Mouse (Mus musculus) forebrain, embryonic 16.5 days (tissue): ENCODE data around the gene Dus3l. TPM values are rescaled to one million over a fixed set of nuclear protein-coding genes. Genes with fewer than 3 reads are reported as not detected.

Experiments
- ATAC-seq: fragments of 200-750 bp; cut with Nextera tagmentation; 2 replicates; pipeline ENCODE4 v1.8.0; 2017; ENCODE audit warnings: mild to moderate bottlenecking, moderate library complexity
- H3K27ac ChIP-seq: fragments of 300-500 bp; sonication (generic); 2 replicates; pipeline ENCODE4 v1.5.1; 2014; ENCODE audit warnings: low read length, control low read depth
- H3K27me3 ChIP-seq: fragments of 300-500 bp; sonication (generic); replicated peaks from 2 replicates; pipeline ENCODE4 v1.6.1; 2014; ENCODE audit warnings: low read length; ENCODE audit not compliant: control insufficient read depth, insufficient read depth
- H3K36me3 ChIP-seq: fragments of 300-500 bp; sonication (generic); 2 replicates; pipeline ENCODE4 v1.6.1; 2014; ENCODE audit not compliant: control insufficient read depth, insufficient read depth
- H3K4me1 ChIP-seq: fragments of 300-500 bp; sonication (generic); replicated peaks from 2 replicates; pipeline ENCODE4 v1.6.1; 2014; ENCODE audit warnings: low read length; ENCODE audit not compliant: control insufficient read depth, insufficient read depth
- H3K4me2 ChIP-seq: fragments of 300-500 bp; sonication (generic); 2 replicates; pipeline ENCODE4 v1.6.1; 2014; ENCODE audit warnings: mild to moderate bottlenecking, low read length, control low read depth
- H3K4me3 ChIP-seq: fragments of 300-500 bp; sonication (generic); replicated peaks from 2 replicates; pipeline ENCODE4 v1.5.1; 2014; ENCODE audit warnings: mild to moderate bottlenecking, low read length, control low read depth
- H3K9ac ChIP-seq: fragments of 300-500 bp; sonication (generic); replicated peaks from 2 replicates; pipeline ENCODE4 v1.6.1; 2014; ENCODE audit warnings: low read depth, low read length, control low read depth
- H3K9me3 ChIP-seq: fragments of 300-500 bp; sonication (generic); 2 replicates; pipeline ENCODE4 v1.6.1; 2016; ENCODE audit warnings: low read length; ENCODE audit not compliant: control insufficient read depth
- WGBS: fragments of 180-500 bp; shearing (Covaris S2); extraction: QIAGEN DNeasy Blood & Tissue Kit; methylation state at CpG from one replicate; pipeline ENCODE4 v1.1.7; 2014; 5-methylcytosine and 5-hydroxymethylcytosine counted together
- polyA plus RNA-seq: library from polyadenylated mRNA; unstranded; fragments of >200 nt; fragmentation: Nextera tagmentation; extraction: Ambion mirVana; gene quantifications from 2 replicates; pipeline ENCODE4 v1.2.1, GENCODE M21; 2015

The Dus3l gene
- polyA plus RNA-seq, 1 experiment from 2014 or later = 90.4 TPM

DNA sequence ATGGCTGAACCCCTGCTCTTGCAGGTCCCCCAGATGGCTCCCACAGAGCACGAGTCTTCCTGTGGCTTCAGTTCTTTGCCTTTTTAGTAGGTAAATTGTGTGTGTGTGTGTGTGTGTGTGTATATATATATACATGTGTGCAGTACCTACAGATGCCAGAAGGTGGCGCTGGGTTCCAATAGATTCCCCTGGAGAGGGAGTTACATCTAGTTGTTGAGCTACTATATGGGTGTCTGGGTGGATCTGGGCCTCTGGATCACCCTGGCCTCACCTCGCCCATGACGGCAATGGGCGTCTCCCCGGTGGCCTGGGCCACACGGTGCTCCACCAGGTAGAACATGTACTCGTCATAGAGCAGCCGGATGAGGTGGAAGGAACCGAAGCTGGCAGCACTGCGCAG lies 13.0 kb downstream of the Dus3l start:
- Histone ChIP-seq H3K9me3 (no peaks in the 10 kb centered on the region), H3K9ac (no peak overlapping the region), H3K36me3 (no peaks in the 10 kb centered on the region), H3K27me3 (no peaks in the 10 kb centered on the region), H3K4me1 (no peaks in the 10 kb centered on the region), H3K27ac (no peak overlapping the region), H3K4me2 (no peak overlapping the region), H3K4me3 (no peak overlapping the region)
- 92% methylated on average over 11 of the region's 11 CpGs for WGBS
- ATAC-seq = no peak

DNA sequence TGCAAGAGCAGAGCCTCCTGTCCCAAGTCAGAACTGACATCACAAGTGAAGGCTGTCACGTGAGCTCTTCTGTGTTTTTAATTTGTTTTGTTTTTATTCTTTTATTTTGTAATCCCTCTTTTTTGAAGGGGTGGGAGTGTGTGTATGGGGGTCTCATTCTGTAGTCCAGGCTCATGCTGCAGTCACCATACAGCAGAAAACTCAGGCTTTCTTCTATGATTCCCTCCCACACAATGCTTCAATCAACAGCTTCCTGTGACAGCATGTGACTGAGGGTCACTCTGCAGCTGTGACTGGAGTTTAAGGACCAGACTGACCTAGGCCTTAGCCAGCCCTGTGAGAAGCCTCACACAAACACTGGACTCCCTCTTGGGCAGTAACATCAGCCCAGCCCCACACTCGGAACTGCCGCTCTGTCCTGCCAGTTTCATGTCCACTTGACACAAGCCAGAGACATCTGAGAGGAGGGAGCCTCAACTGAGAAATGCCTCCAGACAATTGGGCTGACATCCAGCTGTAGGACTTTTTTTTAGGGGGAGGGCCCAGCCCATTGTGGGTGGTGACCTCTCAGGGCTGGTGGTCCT lies 14.3 kb downstream of the Dus3l start:
- H3K9me3 ChIP-seq = no peaks in the 10 kb centered on the region
- ATAC-seq = no peak
- H3K27me3 ChIP-seq = no peaks in the 10 kb centered on the region
- no peak overlapping the region for H3K4me3 ChIP-seq
- H3K9ac ChIP-seq = no peak overlapping the region
- H3K36me3 ChIP-seq = no peaks in the 10 kb centered on the region
- no peak overlapping the region for H3K4me2 ChIP-seq
- WGBS = 29% methylated on average over 3 of the region's 3 CpGs
- H3K4me1 ChIP-seq = no peaks in the 10 kb centered on the region
- no peak overlapping the region for H3K27ac ChIP-seq

DNA sequence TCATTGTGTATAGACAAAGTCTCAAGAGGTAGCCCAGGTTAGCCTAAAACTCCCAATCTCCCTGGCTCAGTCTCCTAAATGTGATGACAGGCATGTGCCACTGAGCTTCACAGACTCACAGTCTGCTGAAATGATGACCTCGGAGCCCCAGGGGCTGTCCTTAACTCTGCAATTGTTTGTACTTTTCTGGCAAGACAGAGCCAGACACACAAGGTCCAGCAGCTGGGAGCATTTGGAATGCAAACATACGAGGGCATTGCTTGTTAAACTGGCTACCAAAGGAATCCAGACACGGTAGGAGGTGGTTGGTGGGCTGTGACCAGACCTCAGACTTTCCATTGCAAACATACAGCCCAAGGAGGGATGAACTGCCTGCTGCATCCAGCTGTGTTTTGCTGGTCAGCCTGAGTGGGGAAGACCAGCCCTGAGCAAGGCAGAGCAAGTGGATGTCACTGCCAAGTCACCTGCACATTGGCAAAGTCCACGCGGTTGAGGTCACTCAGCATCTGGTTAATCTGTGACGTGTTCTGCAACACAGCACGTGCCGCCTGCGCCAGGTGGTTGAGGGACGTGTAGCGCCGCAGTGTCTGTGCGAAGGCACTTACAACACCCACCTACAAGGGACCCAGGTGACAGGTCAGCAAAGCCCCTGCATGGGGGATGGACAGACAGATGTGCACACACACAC lies 15.9 kb downstream of the Dus3l start:
- H3K36me3 ChIP-seq = no peaks in the 10 kb centered on the region
- H3K9me3 ChIP-seq = no peaks in the 10 kb centered on the region
- no peaks in the 10 kb centered on the region for H3K27me3 ChIP-seq
- H3K4me2 ChIP-seq = no peak overlapping the region
- H3K4me1 ChIP-seq = no peaks in the 10 kb centered on the region
- H3K4me3 ChIP-seq = no peak overlapping the region
- H3K27ac ChIP-seq = no peak overlapping the region
- ATAC-seq = no peak
- 90% methylated on average over 13 of the region's 13 CpGs for WGBS
- H3K9ac ChIP-seq = no peak overlapping the region

DNA sequence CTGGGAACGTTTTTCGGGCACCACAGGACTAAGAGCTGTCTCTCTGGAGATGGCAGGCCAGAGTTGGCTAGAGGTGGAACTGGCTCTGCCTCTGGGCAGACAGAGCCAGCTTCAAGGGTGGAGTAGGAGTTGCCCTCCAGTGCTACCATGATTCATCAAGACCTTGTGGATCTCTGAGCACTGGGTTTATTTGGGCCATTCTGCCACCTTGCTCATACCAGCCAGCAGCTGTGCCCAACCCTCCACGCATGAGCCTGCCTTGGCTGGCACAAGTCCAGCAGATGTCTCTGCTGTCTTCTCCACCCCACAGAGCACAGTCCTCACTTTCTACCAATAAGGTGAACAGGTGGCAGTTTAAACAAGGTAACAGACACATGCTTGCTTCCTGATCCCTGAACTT lies 24.3 kb downstream of the Dus3l start:
- no peak overlapping the region for H3K27ac ChIP-seq
- H3K4me1 ChIP-seq = no peaks in the 10 kb centered on the region
- no peaks in the 10 kb centered on the region for H3K9me3 ChIP-seq
- no peak overlapping the region for H3K4me2 ChIP-seq
- no peak overlapping the region for H3K9ac ChIP-seq
- no peak for ATAC-seq
- H3K36me3 ChIP-seq = no peaks in the 10 kb centered on the region
- no peaks in the 10 kb centered on the region for H3K27me3 ChIP-seq
- 80% methylated on average over 3 of the region's 3 CpGs for WGBS
- no peak overlapping the region for H3K4me3 ChIP-seq

DNA sequence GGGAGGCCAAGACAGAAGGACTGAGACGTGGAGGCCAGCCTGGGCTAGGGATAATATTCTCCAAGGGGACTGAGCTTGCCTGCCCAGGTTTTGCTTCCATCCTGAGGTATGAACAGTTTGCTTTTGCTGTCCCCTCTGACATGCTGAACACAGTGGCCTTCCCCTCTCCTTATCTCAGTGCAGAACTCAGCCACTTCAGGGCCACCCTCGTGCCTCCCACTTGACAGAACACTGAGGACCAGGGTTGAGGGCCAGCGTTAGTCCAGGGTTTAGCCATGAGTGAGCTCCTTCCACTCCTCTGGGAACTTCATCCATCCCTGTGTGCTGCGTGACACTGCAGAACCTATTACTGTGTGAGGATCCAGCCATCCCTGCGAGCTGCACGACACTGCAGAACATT lies 24.7 kb downstream of the Dus3l start:
- ATAC-seq = no peak
- no peaks in the 10 kb centered on the region for H3K27me3 ChIP-seq
- H3K4me1 ChIP-seq = no peaks in the 10 kb centered on the region
- H3K27ac ChIP-seq = no peak overlapping the region
- H3K4me2 ChIP-seq = no peak overlapping the region
- no peaks in the 10 kb centered on the region for H3K36me3 ChIP-seq
- H3K9ac ChIP-seq = no peak overlapping the region
- no peak overlapping the region for H3K4me3 ChIP-seq
- no peaks in the 10 kb centered on the region for H3K9me3 ChIP-seq
- WGBS = 86% methylated on average over 6 of the region's 6 CpGs

DNA sequence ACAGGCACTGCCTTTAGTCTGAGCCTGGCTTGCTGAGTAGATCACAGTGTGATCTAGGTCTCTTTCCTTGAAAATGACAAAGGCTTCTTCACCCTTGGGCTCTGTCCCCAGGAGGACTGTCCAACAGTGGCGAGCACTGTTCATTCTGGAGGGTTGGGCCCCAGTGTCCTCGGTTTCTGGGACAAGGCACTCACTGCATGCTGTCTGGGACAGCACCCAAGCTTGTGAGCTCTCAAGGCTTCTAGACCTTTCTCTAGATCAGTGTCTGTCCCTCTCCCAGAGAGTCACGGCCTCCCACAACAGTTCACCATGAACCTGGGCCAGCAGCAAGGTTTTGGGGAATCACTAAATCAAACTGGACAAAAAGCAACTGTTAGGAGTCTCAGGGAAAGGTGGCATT lies 28.0 kb downstream of the Dus3l start:
- H3K27ac ChIP-seq = no peak overlapping the region
- no peaks in the 10 kb centered on the region for H3K27me3 ChIP-seq
- no peak overlapping the region for H3K9ac ChIP-seq
- H3K36me3 ChIP-seq = no peaks in the 10 kb centered on the region
- no peak for ATAC-seq
- WGBS = 84% methylated on average over 3 of the region's 3 CpGs
- no peak overlapping the region for H3K4me3 ChIP-seq
- no peaks in the 10 kb centered on the region for H3K9me3 ChIP-seq
- H3K4me1 ChIP-seq = no peaks in the 10 kb centered on the region
- H3K4me2 ChIP-seq = no peak overlapping the region

DNA sequence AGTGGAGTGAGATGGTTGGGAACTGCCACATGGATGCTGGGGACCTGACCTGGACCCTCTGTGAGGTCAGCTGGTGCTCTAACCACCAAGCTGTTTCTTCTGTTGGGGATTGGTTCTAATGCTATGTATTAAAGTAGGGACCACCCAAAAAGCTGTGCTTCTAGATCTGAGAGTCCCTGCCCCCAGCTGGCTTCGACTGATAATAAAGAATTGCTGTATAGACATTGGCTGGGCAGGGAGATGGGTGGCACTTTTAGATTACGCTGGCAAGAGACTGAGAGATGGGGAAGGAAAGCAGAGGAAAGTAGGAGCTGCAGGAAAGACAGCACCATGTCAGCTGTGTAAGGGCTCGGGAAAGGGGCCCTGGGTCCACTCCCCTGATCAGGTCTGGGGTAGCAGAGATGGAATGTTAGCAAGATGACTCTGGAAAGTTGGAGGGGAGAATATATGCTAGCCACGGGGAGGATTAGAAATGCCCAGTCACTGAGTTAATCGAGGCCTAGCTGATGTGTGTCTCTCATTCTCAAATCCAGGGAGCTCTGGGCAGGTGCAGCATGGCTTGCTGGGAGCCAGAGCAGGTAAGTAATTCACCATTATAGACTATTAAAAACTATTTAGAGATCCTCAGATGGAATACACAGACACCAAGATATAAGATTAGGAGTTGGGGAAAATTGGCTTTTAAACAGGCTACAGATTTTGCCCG lies 29.2 kb downstream of the Dus3l start:
- 56% methylated on average over 6 of the region's 6 CpGs for WGBS
- ATAC-seq = no peak

DNA sequence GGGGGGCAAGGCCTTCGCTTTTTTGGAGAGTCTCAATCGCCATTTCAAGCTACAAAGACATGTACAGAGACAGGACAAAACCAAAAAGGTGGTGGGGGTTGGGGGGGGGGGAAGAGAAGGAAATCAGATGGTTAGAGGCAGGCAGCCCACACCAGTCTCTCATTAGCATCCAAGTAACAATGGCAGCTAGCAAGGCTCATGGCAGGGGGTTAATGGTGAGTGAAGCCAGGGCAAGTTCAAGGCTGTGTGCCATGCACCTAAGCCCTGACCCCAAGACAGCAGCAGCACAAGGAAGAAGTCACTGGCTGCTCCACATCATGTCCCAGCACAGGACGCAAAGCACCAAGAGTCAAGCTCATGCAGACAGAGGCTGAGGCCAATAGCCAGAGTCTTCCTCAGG lies 34.7 kb downstream of the Dus3l start:
- no peak overlapping the region for H3K4me3 ChIP-seq
- WGBS = 69% methylated on average over 3 of the region's 3 CpGs

More for the DNA sequence above, 29.2 kb downstream of the Dus3l start:
- no peak overlapping the region for H3K4me3 ChIP-seq
- H3K27ac ChIP-seq = no peak overlapping the region
- no peaks in the 10 kb centered on the region for H3K4me1 ChIP-seq
- H3K9me3 ChIP-seq = no peaks in the 10 kb centered on the region
- H3K4me2 ChIP-seq = no peak overlapping the region
- H3K36me3 ChIP-seq = no peaks in the 10 kb centered on the region
- H3K9ac ChIP-seq = no peak overlapping the region
- H3K27me3 ChIP-seq = no peaks in the 10 kb centered on the region

DNA sequence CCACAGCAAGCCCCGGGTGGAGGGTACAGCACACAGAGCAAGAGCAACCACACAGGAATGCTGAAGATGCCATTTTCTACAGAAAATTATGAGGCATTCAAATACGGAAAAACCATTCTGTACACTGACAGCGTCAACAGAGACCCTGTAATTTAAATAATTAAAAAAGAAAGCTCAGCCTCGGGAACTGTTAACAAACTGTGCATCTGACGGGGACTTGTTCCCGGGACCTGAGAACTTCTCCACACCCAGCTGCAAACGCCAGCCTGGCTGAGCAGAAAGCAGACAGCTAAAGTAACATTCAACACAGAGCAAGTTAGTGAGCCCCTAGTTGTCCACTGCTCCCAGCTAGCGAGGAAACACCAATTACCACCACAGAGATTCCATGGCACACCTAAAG lies 37.5 kb downstream of the Dus3l start:
- Histone ChIP-seq H3K9me3 (no peaks in the 10 kb centered on the region), H3K9ac (no peak overlapping the region), H3K36me3 (no peaks in the 10 kb centered on the region), H3K27ac (no peak overlapping the region), H3K4me1 (peaks cover 4% of the 10 kb centered on the region), H3K4me3 (no peak overlapping the region), H3K27me3 (no peaks in the 10 kb centered on the region), H3K4me2 (no peak overlapping the region)
- WGBS = 54% methylated on average over 8 of the region's 8 CpGs
- peak; percentile 52 for ATAC-seq

More for the DNA sequence above, 34.7 kb downstream of the Dus3l start:
- H3K9ac ChIP-seq = no peak overlapping the region
- no peaks in the 10 kb centered on the region for H3K9me3 ChIP-seq
- peaks cover 4% of the 10 kb centered on the region for H3K4me1 ChIP-seq
- ATAC-seq = no peak
- H3K27me3 ChIP-seq = no peaks in the 10 kb centered on the region
- no peaks in the 10 kb centered on the region for H3K36me3 ChIP-seq
- no peak overlapping the region for H3K4me2 ChIP-seq
- no peak overlapping the region for H3K27ac ChIP-seq
